Mouse (Mus musculus) liver, embryonic 15.5 days (tissue): ENCODE data around the gene Fgf11. TPM values are rescaled to one million over a fixed set of nuclear protein-coding genes. Genes with fewer than 3 reads are reported as not detected.

ENCODE experiments used
- ATAC-seq: fragments of 200-750 bp; cut with Nextera tagmentation; 2 replicates; pipeline ENCODE4 v1.8.0; 2017; ENCODE audit warnings: moderate number of reproducible peaks, mild to moderate bottlenecking, moderate library complexity; ENCODE audit not compliant: insufficient read depth
- H3K27ac ChIP-seq: fragments of 300-500 bp; sonication (generic); replicated peaks from 2 replicates; pipeline ENCODE4 v1.5.1; 2015; ENCODE audit warnings: mild to moderate bottlenecking, inconsistent platforms
- H3K27me3 ChIP-seq: fragments of 300-500 bp; sonication (generic); 2 replicates; pipeline ENCODE4 v1.6.1; 2015; ENCODE audit warnings: mild to moderate bottlenecking, inconsistent platforms
- H3K36me3 ChIP-seq: fragments of 300-500 bp; sonication (generic); replicated peaks from 2 replicates; pipeline ENCODE4 v1.6.1; 2015; ENCODE audit warnings: moderate library complexity, mild to moderate bottlenecking, inconsistent platforms
- H3K4me1 ChIP-seq: fragments of 300-500 bp; sonication (generic); replicated peaks from 2 replicates; pipeline ENCODE4 v1.6.1; 2015; ENCODE audit warnings: inconsistent platforms
- H3K4me2 ChIP-seq: fragments of 300-500 bp; sonication (generic); 2 replicates; pipeline ENCODE4 v1.6.1; 2015; ENCODE audit warnings: moderate library complexity, mild to moderate bottlenecking, inconsistent platforms
- H3K4me3 ChIP-seq: fragments of 300-500 bp; sonication (generic); replicated peaks from 2 replicates; pipeline ENCODE4 v1.5.1; 2015; ENCODE audit warnings: mild to moderate bottlenecking, inconsistent platforms
- H3K9ac ChIP-seq: fragments of 300-500 bp; sonication (generic); 2 replicates; pipeline ENCODE4 v1.6.1; 2015; ENCODE audit warnings: moderate library complexity, mild to moderate bottlenecking, inconsistent platforms
- H3K9me3 ChIP-seq: fragments of 300-500 bp; sonication (generic); replicated peaks from 2 replicates; pipeline ENCODE4 v1.6.1; 2016; ENCODE audit warnings: inconsistent platforms
- WGBS: fragments of 180-500 bp; shearing (Covaris S2); methylation state at CpG from one replicate; pipeline ENCODE4 v1.1.7; 2015; ENCODE audit warnings: mixed read lengths; ENCODE audit not compliant: insufficient replicate concordance; 5-methylcytosine and 5-hydroxymethylcytosine counted together
- polyA plus RNA-seq: library from polyadenylated mRNA; unstranded; fragments of >200 nt; fragmentation: Nextera tagmentation; extraction: Ambion mirVana; gene quantifications from 2 replicates; pipeline ENCODE4 v1.2.1, GENCODE M21; 2015

Fgf11 gene
- polyA plus RNA-seq, 1 experiment from 2014 or later = 0.18 TPM

- WGBS = under 1% methylated on average over 11 of the region's 11 CpGs
- H3K4me2 ChIP-seq = peak overlapping the region; percentile 51
Measured at GRCm38 (mm10) chr11:69800138-69800391, 1.6 kb downstream of the Fgf11 start.

GRCm38 (mm10) chr11:69799394-69800137 is 2.1 kb downstream of the Fgf11 start:
- H3K36me3 ChIP-seq = no peaks in the 10 kb centered on the region
- peak overlapping the region; percentile 51; the same call in 1 of the 2 replicates for H3K4me2 ChIP-seq
- peaks cover 92% of the 10 kb centered on the region for H3K27me3 ChIP-seq
- no peak overlapping the region for H3K4me3 ChIP-seq
- H3K9ac ChIP-seq = no peak overlapping the region
- peaks cover 59% of the 10 kb centered on the region for H3K4me1 ChIP-seq
- no peak for ATAC-seq
- H3K27ac ChIP-seq = no peak overlapping the region
- H3K9me3 ChIP-seq = no peaks in the 10 kb centered on the region
- whole genome bisulfite sequencing = 34% methylated on average over 12 of the region's 12 CpGs

More at GRCm38 (mm10) chr11:69800138-69800391, 1.6 kb downstream of the Fgf11 start:
- Histone ChIP-seq H3K27ac (no peak overlapping the region), H3K4me1 (peaks cover 60% of the 10 kb centered on the region), H3K27me3 (peaks cover 97% of the 10 kb centered on the region), H3K4me3 (peak overlapping the region; percentile 27; the same call in 1 of the 2 replicates), H3K36me3 (no peaks in the 10 kb centered on the region), H3K9me3 (no peaks in the 10 kb centered on the region), H3K9ac (no peak overlapping the region)
- no peak for ATAC-seq

GRCm38 (mm10) chr11:69797924-69798323 is 3.7 kb downstream of the Fgf11 start:
- 72% methylated on average over 7 of the region's 7 CpGs for WGBS
- no peak for ATAC-seq
- H3K9me3 ChIP-seq = no peaks in the 10 kb centered on the region
- H3K4me2 ChIP-seq = no peak overlapping the region
- peaks cover 90% of the 10 kb centered on the region for H3K27me3 ChIP-seq
- H3K36me3 ChIP-seq = no peaks in the 10 kb centered on the region
- H3K9ac ChIP-seq = no peak overlapping the region
- no peak overlapping the region for H3K4me3 ChIP-seq
- H3K4me1 ChIP-seq = peaks cover 42% of the 10 kb centered on the region
- no peak overlapping the region for H3K27ac ChIP-seq

GRCm38 (mm10) chr11:69795983-69796435 is 5.6 kb downstream of the Fgf11 start:
- peak overlapping the region; percentile 58 for H3K4me3 ChIP-seq
- H3K27me3 ChIP-seq = peaks cover 85% of the 10 kb centered on the region

GRCm38 (mm10) chr11:69795168-69795982 is 6.3 kb downstream of the Fgf11 start, which contains the start of gene Chrnb1:
TSS of gene Chrnb1 (minus strand) at chr11:69795943.
- peak; percentile 99 for ATAC-seq
- Histone ChIP-seq H3K4me3 (peak within 1 kb of the TSS; percentile 58), H3K4me1 (peaks cover 19% of the 10 kb centered on the region), H3K4me2 (peak within 1 kb of the TSS; percentile 94), H3K36me3 (no peaks in the 10 kb centered on the region), H3K9me3 (no peaks in the 10 kb centered on the region), H3K27ac (peak within 1 kb of the TSS; percentile 35), H3K9ac (peak within 1 kb of the TSS; percentile 54), H3K27me3 (peaks cover 79% of the 10 kb centered on the region)
- WGBS = under 1% methylated on average over 52 of the region's 52 CpGs

More at GRCm38 (mm10) chr11:69795983-69796435, 5.6 kb downstream of the Fgf11 start:
- Histone ChIP-seq H3K9me3 (no peaks in the 10 kb centered on the region), H3K4me1 (peaks cover 25% of the 10 kb centered on the region), H3K36me3 (no peaks in the 10 kb centered on the region), H3K27ac (no peak overlapping the region; the same call in 1 of the 2 replicates), H3K9ac (peak overlapping the region; percentile 54), H3K4me2 (peak overlapping the region; percentile 94)
- no peak for ATAC-seq
- 4% methylated on average over 13 of the region's 13 CpGs for WGBS

- Histone ChIP-seq H3K4me1 (peaks cover 14% of the 10 kb centered on the region), H3K27me3 (peaks cover 70% of the 10 kb centered on the region), H3K9ac (no peak overlapping the region), H3K4me3 (no peak overlapping the region), H3K9me3 (no peaks in the 10 kb centered on the region), H3K36me3 (no peaks in the 10 kb centered on the region), H3K4me2 (no peak overlapping the region), H3K27ac (no peak overlapping the region)
- no peak for ATAC-seq
- WGBS = 36% methylated on average over 5 of the region's 5 CpGs
Measured at GRCm38 (mm10) chr11:69793429-69793828, 8.2 kb downstream of the Fgf11 start.

GRCm38 (mm10) chr11:69791420-69791819 is 10.2 kb downstream of the Fgf11 start:
- Histone ChIP-seq H3K9ac (no peak overlapping the region), H3K27me3 (peaks cover 54% of the 10 kb centered on the region), H3K36me3 (no peaks in the 10 kb centered on the region), H3K27ac (no peak overlapping the region), H3K4me1 (peaks cover 17% of the 10 kb centered on the region), H3K4me3 (no peak overlapping the region), H3K9me3 (no peaks in the 10 kb centered on the region), H3K4me2 (no peak overlapping the region)
- no peak for ATAC-seq
- WGBS = 52% methylated on average over 5 of the region's 5 CpGs

- Histone ChIP-seq H3K4me1 (peaks cover 12% of the 10 kb centered on the region), H3K9ac (no peak overlapping the region), H3K27ac (no peak overlapping the region), H3K4me2 (no peak overlapping the region), H3K4me3 (no peak overlapping the region), H3K36me3 (no peaks in the 10 kb centered on the region), H3K27me3 (peaks cover 43% of the 10 kb centered on the region), H3K9me3 (no peaks in the 10 kb centered on the region)
- 51% methylated on average over 5 of the region's 5 CpGs for WGBS
- ATAC-seq = 0 out of 2 replicates have a peak, but pooled peaks have one; percentile 10
Measured at GRCm38 (mm10) chr11:69789431-69789830, 12.2 kb downstream of the Fgf11 start.

- ATAC-seq = no peak
- 56% methylated on average over 5 of the region's 5 CpGs for WGBS
- no peak overlapping the region for H3K27ac ChIP-seq
Measured at GRCm38 (mm10) chr11:69787306-69787705, 14.4 kb downstream of the Fgf11 start.

GRCm38 (mm10) chr11:69784793-69785272 is 16.8 kb downstream of the Fgf11 start:
- Histone ChIP-seq H3K4me1 (peaks cover 15% of the 10 kb centered on the region), H3K27ac (peak overlapping the region; percentile 51), H3K27me3 (peaks cover 39% of the 10 kb centered on the region), H3K4me3 (peak overlapping the region; percentile 54), H3K4me2 (peak overlapping the region; percentile 72), H3K9me3 (no peaks in the 10 kb centered on the region), H3K36me3 (no peaks in the 10 kb centered on the region), H3K9ac (peak overlapping the region; percentile 42; the same call in 1 of the 2 replicates)
- ATAC-seq = peak; percentile 78
- WGBS = 12% methylated on average over 15 of the region's 15 CpGs

More at GRCm38 (mm10) chr11:69787306-69787705, 14.4 kb downstream of the Fgf11 start:
- Histone ChIP-seq H3K4me1 (peaks cover 15% of the 10 kb centered on the region), H3K27me3 (peaks cover 28% of the 10 kb centered on the region), H3K9ac (no peak overlapping the region), H3K4me3 (no peak overlapping the region), H3K4me2 (no peak overlapping the region), H3K36me3 (no peaks in the 10 kb centered on the region), H3K9me3 (no peaks in the 10 kb centered on the region)

- Histone ChIP-seq H3K36me3 (no peaks in the 10 kb centered on the region), H3K9ac (no peak overlapping the region), H3K4me2 (no peak overlapping the region), H3K4me3 (no peak overlapping the region), H3K4me1 (peaks cover 13% of the 10 kb centered on the region), H3K27me3 (peaks cover 61% of the 10 kb centered on the region), H3K9me3 (no peaks in the 10 kb centered on the region), H3K27ac (no peak overlapping the region)
- no peak for ATAC-seq
- 43% methylated on average over 4 of the region's 4 CpGs for WGBS
Measured at GRCm38 (mm10) chr11:69781828-69782227, 19.8 kb downstream of the Fgf11 start.
